Mouse (Mus musculus) common myeloid progenitor, adult 5-6 weeks (primary cell): ENCODE measurements at regions not wholly inside any gene's neighbourhood (a gene's known extent, or its start where the extent isn't known, plus 50 kb on each side); places are given as distances from the start of the nearest gene placed in this dataset.
"Not testable (repeated sequence)": the region's sequence is repeated elsewhere in the genome, so short reads cannot be mapped to it uniquely, and the experiment has no call there.

Source experiments
- ATAC-seq: replicated peaks from 2 replicates; pipeline ENCODE4 v1.8.0; 2016; ENCODE audit warnings: low read depth, mild to moderate bottlenecking, moderate TSS enrichment, inconsistent platforms; ENCODE audit not compliant: poor library complexity, severe bottlenecking

GRCm38 (mm10) chr2:114723971-114724666, 69.4 kb upstream of the Dph6 start:
- ATAC-seq = no peak

DNA sequence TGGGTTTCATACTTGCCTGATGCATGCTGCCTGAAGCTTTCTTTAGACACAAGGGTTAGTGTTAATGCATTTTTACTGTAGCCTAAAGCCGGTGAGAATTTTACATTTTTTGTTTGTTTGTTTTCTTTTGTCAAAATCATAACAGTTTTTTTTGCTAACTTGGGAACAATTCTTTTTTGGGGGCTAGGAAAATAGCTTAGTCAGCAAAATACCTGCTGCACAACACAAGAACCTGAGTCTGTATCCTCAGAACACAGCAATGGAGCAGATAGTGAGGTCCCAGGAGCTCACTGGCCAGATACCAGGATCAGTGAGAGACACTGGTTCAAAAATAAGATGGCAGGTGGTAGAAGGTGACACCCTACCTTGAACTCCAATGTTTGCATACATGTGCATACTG, 72.4 kb upstream of the Dph6 start:
- no peak for ATAC-seq

DNA sequence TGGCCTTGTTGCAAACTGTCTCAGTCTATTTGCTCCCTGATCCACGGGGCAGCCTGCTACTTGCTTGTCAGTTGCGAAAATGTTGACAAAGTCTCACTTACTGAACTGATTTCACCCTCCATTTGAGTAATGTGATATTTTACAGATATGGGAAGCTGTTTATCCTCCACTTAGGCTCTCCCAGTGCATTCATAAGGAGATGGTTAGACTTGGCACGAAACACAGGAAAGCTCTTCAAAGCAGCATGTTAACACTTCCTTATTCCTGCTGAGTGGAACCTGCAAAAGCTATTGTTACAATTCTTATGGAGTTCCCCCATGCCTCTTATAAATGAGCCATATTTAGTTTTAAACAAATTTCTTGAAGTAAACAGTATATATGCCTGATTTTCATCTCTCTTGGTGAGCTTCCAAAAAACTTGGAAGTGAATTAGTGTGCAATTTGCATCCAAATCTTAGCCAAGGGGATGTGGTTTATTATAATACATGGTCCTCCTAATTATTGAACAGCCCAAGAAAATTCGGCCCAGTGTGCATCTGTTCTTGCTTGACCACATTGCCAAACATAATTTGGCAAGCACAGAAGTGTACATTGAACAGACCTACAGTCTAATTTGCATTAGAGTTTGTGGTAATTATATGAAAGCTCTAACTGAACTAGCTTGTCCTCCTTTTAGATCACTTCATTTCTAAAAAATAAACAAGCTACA, 80.3 kb upstream of the Dph6 start:
- no peak for ATAC-seq

DNA sequence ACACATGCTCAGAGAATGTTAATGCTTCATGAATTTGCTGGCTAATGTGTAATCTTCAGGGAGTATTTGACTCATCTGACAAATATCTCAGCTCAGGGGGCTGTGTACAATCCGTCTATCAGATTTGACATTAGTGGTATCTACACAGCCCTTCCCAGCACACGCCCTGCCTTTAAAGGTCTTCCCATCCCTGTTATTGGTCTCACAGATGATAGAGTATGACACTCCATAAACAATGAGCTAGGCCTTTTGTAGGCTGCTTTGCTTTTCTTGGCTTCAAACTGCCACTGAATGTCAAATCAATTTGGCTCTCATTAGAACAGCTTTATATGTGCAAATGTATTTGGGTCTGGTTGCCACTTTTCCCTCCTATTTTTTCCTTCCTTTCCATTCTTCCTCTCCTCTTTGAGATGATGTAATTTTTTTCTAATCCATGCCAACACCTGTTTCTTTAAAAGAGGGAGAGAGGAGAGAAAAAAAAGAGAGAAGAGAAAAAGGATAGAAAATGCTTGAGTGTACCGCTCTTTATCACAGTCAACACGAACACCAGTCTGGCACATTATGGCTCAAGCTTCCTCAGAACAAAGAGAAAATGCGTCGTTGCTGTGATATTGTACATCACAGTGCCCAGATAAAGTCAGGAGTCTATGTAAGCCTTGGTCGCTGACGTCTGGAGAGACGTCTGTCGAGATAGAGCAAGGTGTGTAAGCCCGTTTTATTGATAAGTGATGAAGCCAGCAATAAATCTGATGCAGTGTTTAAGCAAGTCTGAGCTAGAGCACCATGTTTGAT, 84.9 kb upstream of the Dph6 start:
- ATAC-seq = no peak

GRCm38 (mm10) chr2:114763276-114763675, 108.5 kb upstream of the Dph6 start:
- no peak for ATAC-seq

DNA sequence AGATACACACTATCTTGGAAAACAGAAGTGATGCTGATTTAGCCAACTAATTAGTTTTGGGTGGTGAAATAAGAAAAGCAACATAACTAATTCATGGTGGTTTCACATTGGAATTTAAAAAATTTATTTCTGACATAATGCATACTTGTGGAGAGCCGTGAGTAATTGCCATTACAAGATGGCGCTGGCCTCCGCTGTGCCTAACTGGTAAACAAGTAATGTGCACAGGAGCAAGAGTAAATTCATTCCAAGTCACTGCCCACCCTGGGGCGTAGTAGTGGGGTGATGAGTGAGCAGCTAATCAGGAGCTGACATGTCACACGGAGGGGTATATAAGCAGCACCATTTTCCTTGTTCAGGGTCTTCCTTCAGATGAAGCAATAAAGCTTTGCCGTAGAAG, 119.0 kb upstream of the Dph6 start:
- ATAC-seq = not testable (repeated sequence)

- ATAC-seq = no peak
Measured at GRCm38 (mm10) chr2:114774278-114774677, 119.5 kb upstream of the Dph6 start.

DNA sequence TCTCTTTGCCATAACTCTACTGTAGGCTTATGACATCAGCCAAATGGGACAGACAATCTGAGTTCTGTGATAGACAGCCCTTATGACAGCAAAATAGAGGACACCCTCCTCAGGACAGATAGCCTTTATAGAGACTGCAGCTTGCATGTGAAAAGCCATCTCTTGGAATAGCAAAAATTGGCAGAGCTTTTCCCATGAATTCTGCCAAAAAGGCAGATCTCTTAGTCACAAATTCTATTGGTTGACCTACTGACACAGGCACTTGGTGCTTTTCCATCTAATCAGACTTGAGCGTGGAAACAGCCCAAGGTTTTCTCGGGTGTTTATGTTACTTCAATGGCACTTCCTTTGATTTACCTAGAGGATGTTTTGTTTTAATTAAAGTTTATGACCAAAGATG, 120.8 kb upstream of the Dph6 start:
- no peak for ATAC-seq

- no peak for ATAC-seq
Measured at GRCm38 (mm10) chr2:114776176-114776575, 121.4 kb upstream of the Dph6 start.

DNA sequence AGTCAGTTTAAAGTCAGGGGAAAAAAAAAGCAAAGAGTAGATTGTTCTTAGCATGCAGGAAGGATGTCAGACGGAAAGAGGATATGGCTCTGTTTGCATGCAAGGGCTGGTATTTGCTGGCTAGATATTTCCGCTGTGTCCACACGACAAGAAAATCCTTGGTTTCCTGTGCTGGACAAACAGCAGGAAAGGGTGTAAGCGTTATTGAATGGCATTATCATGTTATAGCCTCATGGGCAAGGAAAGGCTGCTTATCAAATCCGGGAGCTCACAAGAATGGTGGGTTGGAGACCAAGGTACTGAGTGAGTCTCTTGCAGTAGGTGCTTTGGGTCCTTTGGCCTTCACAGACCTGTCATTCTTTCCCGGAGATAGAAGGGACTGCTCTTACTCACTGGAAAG, 127.7 kb upstream of the Dph6 start:
- ATAC-seq = no peak

GRCm38 (mm10) chr2:114784191-114784590, 129.4 kb upstream of the Dph6 start:
- ATAC-seq = no peak

- no peak for ATAC-seq
Measured at GRCm38 (mm10) chr2:114788251-114788650, 133.5 kb upstream of the Dph6 start.

DNA sequence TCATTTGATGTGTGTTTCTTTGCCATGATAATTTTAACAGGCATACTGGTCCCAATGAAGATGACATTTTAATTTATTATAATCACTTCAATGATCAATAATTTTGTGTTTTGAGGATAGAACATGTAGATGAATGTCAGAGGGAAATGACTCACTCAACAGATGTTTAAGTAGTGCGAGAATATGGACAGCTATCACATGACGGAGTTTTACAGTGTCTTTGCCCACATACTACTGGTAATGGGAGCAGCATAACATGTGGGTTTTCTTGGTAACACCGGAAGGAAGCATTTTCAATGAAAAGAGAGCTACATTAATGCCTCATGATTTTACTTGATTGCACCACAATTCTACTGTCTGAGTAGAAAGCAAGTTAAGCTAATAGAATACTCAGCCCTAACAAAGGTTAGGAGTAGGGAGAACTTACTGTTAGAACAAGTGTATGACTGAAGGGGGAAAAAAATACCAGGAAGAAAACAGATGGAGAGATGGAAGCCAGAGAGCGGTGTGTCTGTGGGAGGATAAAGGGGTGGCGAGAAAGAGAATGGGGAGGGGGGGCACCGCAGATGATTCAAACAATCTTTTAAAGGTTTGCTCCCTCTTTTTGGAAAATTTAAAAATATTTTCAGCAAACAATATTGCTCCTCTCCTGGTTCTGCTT, 142.0 kb upstream of the Dph6 start:
- ATAC-seq = no peak

GRCm38 (mm10) chr2:114797291-114797650, 142.5 kb upstream of the Dph6 start:
- no peak for ATAC-seq

DNA sequence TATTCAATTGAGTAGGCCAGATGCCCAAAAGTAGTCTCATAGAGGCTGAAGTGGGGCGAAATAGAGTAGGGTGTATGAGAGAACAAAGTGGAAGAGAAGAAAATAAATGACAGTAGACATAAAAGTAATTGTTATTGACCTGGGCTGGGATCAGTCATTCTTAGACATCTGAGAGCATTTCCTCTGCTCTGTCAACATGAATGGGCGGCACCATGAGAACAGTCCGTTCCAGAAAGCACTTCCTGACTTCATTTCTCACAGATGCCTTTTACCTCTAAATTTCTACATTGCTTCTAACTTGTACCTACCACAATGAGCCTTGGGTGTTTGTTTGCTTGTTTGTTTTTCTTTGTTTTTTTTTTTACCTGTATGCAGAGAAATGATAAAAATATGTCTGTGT, 148.5 kb upstream of the Dph6 start:
- no peak for ATAC-seq

DNA sequence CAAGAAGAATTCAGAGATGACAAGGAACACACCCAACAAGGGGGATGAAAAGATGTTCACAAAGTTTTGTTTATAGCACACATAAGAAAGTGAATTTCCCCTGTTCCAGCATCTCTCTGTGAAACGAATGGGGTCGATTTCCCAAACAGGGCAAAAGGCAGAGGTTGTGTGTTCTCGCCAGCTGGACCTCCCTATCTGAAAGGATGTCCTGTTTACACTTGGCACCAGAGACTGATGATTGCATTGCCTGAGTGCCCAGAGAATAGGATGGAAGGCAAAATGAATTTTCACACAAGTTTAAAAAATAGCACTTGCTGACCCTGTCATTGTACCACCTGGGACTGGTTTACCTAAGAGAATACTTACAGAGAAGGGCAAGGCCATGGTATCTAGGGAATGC, 149.2 kb upstream of the Dph6 start:
- ATAC-seq = no peak

- no peak for ATAC-seq
Measured at GRCm38 (mm10) chr2:114805436-114806047, 150.8 kb upstream of the Dph6 start.

DNA sequence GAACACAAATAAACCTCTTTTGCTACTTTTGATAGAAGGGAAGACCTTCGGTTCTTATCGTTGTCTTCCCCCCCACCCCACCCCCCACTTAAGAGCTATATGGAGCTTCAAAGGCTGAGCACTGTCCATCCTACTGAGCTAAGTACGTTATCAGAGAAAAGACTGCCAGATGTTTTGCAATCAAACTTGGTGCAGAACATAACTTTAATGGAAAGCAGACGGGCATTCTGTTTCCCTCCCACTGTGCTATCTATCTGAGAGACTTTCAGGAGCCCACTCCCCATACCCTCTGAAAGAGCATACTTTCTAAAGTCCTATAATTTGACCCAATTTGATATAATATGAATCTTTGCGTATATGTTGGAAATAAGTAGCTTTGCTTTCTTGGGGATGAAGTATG, 153.3 kb upstream of the Dph6 start:
- ATAC-seq = no peak

GRCm38 (mm10) chr2:114812141-114812902, 157.6 kb upstream of the Dph6 start:
- no peak for ATAC-seq

DNA sequence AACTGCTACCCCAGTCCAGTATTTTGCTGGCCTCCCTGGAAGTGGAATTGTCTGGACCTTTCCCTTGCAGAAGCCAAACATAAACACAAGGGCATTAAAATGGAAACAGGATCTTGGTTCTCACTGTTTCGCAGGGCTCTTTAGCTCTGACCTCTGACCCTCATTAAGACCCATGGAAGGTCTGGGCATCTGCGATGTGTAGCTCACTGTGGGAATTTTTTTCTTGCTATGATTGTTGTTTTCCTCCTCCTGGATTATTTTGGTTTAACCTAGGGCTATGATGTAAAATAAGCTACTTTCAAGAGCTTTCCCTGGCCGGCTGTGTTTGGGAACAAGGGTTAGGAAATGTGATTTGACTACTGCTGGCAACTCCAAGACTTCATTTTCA, 158.1 kb upstream of the Dph6 start:
- ATAC-seq = no peak
